Mouse (Mus musculus): Measurements from ENCODE around the gene Rhot2. TPM values are rescaled to one million over a fixed set of nuclear protein-coding genes. Genes with fewer than 3 reads are reported as not detected.

The Rhot2 gene
- total and polyA plus RNA-seq, 3 experiments = 16.2 to 33.8 (median 17.3) TPM

DNA sequence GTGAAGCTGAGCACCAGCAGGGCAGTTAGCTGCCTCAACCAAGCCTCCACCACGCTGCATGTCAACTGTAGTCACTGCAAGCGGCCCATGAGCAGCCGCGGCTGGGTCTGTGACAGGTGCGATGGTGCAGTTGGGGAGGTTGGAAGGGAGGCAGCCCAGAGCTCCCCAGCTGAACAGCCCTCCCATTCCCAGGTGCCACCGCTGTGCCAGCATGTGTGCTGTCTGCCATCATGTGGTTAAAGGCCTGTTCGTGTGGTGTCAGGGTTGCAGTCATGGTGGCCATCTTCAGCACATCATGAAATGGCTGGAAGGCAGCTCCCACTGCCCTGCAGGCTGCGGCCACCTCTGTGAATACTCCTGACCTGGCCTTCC is 16.4 kb downstream of the Rhot2 start:
- H3K9me3 ChIP-seq (replicated peaks; ENCODE audit: low read length) = no peaks in the 10 kb centered on the region
- H3K27me3 ChIP-seq (replicated peaks) = no peaks in the 10 kb centered on the region
- no peak overlapping the region for H3K9ac ChIP-seq (ENCODE audit: insufficient read depth, low read depth)
- peaks cover 26 to 56% of the 10 kb centered on the region in 2 experiments for H3K4me1 ChIP-seq (ENCODE audit: control insufficient read depth in 1 of 2, insufficient read depth in 2 of 2)
- in situ Hi-C loops (cut with MboI; ENCODE audit: low pct_ligation_motif_present, low pct_unique_long_range_greater_than_20kb, low sequenced_read_pairs) = no loop called here
- no peak overlapping the region for H3K4me3 ChIP-seq (replicated peaks in 1 of 3; ENCODE audit: low read depth in 2 of 3, low read length in 2 of 3, poor library complexity in 1 of 3)
- no peak overlapping the region for H3K4me2 ChIP-seq (ENCODE audit: insufficient read depth, low read depth, poor library complexity, severe bottlenecking)
- dilution Hi-C loops (cut with MboI; ENCODE audit: extremely low pct_ligation_motif_present, extremely low pct_unique_long_range_greater_than_20kb, low sequenced_read_pairs) = no loop called here
- TF ChIP-seq MAX (IDR thresholded peaks at IDR 0.05; ENCODE audit: low read length) = no peak
- TF ChIP-seq MEF2A (IDR thresholded peaks at IDR 0.05; ENCODE audit: borderline replicate concordance, low read depth, low read length) = no peak
- no peak for TF ChIP-seq ZNF384 (IDR thresholded peaks at IDR 0.05; ENCODE audit: low read depth, low read length)
- no peak for TF ChIP-seq CTCF (conservative IDR thresholded peaks at IDR 0.05 in 1 of 2, IDR thresholded peaks at IDR 0.05 in 1 of 2; ENCODE audit: low read depth in 2 of 2, low read length in 2 of 2)
- TF ChIP-seq ZC3H11A (IDR thresholded peaks at IDR 0.05; ENCODE audit: low read depth, low read length) = no peak
- TF ChIP-seq UBTF (IDR thresholded peaks at IDR 0.05; ENCODE audit: low read depth, low read length) = no peak
- no peak for TF ChIP-seq JUND (conservative IDR thresholded peaks at IDR 0.05; ENCODE audit: low read depth, low read length)
- no peak for TF ChIP-seq RCOR1 (conservative IDR thresholded peaks at IDR 0.05; ENCODE audit: low read depth, low read length)
- TF ChIP-seq PAX5 (IDR thresholded peaks at IDR 0.05; ENCODE audit: low read length) = no peak
- TF ChIP-seq CHD2 (IDR thresholded peaks at IDR 0.05; ENCODE audit: low read length) = no peak
- no peak for TF ChIP-seq POLR2A (IDR thresholded peaks at IDR 0.05; ENCODE audit: low read depth, low read length)
- TF ChIP-seq NRF1 (IDR thresholded peaks at IDR 0.05; ENCODE audit: low read depth, low read length) = no peak
- TF ChIP-seq USF2 (conservative IDR thresholded peaks at IDR 0.05; ENCODE audit: low read depth, low read length) = no peak
- no peak for TF ChIP-seq JUN (IDR thresholded peaks at IDR 0.05; ENCODE audit: insufficient read depth, low read depth, low read length)
- no peak for TF ChIP-seq SIN3A (IDR thresholded peaks at IDR 0.05; ENCODE audit: low read length)
- TF ChIP-seq ZKSCAN1 (IDR thresholded peaks at IDR 0.05; ENCODE audit: borderline replicate concordance, low read depth, low read length) = no peak
- TF ChIP-seq CHD1 (IDR thresholded peaks at IDR 0.05; ENCODE audit: low read depth, low read length) = no peak
- TF ChIP-seq EP300 (IDR thresholded peaks at IDR 0.05; ENCODE audit: low read length) = no peak
- H3K36me3 ChIP-seq (replicated peaks in 1 of 2; ENCODE audit: control insufficient read depth in 1 of 2, insufficient read depth in 1 of 2, low read length in 1 of 2) = peaks cover 49 to 70% of the 10 kb centered on the region in 2 experiments
- H3K79me2 ChIP-seq (replicated peaks; ENCODE audit: control insufficient read depth, extremely low read depth, insufficient read depth, poor library complexity, severe bottlenecking) = peaks cover 14% of the 10 kb centered on the region
- no peak overlapping the region for H3K27ac ChIP-seq (ENCODE audit: insufficient read depth, low read depth)
- no peak for DNase-seq (ENCODE audit: extremely low read depth)

DNA sequence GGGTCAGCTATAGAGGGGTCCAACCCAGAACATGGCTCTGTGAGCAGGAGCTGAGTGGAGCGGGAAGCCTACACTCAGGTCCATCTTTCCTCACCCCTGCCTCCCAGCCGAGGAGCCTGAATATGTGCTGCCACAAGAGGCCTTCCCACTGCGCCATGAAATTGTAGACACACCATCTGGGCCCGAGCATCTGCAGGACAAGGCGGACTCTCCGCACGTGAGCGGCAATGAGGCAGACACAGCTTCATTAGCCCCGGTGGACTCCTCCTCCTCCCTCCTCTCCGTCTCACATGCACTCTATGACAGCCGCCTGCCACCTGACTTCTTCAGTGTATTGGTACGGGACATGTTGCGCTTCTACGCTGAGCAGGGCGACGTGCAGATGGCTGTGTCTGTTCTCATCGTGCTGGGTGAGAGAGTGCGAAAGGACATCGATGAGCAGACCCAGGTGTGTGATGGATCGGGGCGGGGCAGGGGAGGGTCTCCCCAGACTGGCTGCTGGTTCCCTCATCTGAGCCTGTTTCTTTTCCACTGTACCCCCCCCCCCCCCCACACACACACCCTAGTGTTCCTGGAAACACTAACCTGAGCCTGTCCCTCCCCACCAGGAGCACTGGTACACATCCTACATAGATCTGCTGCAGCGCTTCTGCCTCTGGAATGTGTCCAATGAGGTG is 17.0 kb downstream of the Rhot2 start:
- dilution Hi-C loops (cut with MboI; ENCODE audit: extremely low pct_ligation_motif_present, extremely low pct_unique_long_range_greater_than_20kb, low sequenced_read_pairs) (no loop called here), in situ Hi-C loops (cut with MboI; ENCODE audit: low pct_ligation_motif_present, low pct_unique_long_range_greater_than_20kb, low sequenced_read_pairs) (no loop called here)
- H3K27ac ChIP-seq (ENCODE audit: insufficient read depth, low read depth) = no peak overlapping the region
- H3K9me3 ChIP-seq (replicated peaks; ENCODE audit: low read length) = no peaks in the 10 kb centered on the region
- H3K4me1 ChIP-seq (ENCODE audit: control insufficient read depth in 1 of 2, insufficient read depth in 2 of 2) = peaks cover 26 to 59% of the 10 kb centered on the region in 2 experiments
- H3K9ac ChIP-seq (ENCODE audit: insufficient read depth, low read depth) = no peak overlapping the region
- peaks cover 1% of the 10 kb centered on the region for H3K27me3 ChIP-seq (replicated peaks)
- DNase-seq (ENCODE audit: extremely low read depth) = no peak
- peaks cover 49 to 70% of the 10 kb centered on the region in 2 experiments for H3K36me3 ChIP-seq (replicated peaks in 1 of 2; ENCODE audit: control insufficient read depth in 1 of 2, insufficient read depth in 1 of 2, low read length in 1 of 2)
- no peak overlapping the region for H3K4me3 ChIP-seq (replicated peaks in 1 of 3; ENCODE audit: low read depth in 2 of 3, low read length in 2 of 3, poor library complexity in 1 of 3)
- H3K79me2 ChIP-seq (replicated peaks; ENCODE audit: control insufficient read depth, extremely low read depth, insufficient read depth, poor library complexity, severe bottlenecking) = peaks cover 14% of the 10 kb centered on the region
- TF ChIP-seq ZKSCAN1 (IDR thresholded peaks at IDR 0.05; ENCODE audit: borderline replicate concordance, low read depth, low read length) = no peak
- no peak for TF ChIP-seq MAFK (IDR thresholded peaks at IDR 0.05; ENCODE audit: insufficient replicate concordance, low read length)
- TF ChIP-seq JUND (conservative IDR thresholded peaks at IDR 0.05; ENCODE audit: low read depth, low read length) = no peak
- TF ChIP-seq POLR2AphosphoS2 (IDR thresholded peaks at IDR 0.05; ENCODE audit: low read depth, low read length) = no peak
- H3K4me2 ChIP-seq (ENCODE audit: insufficient read depth, low read depth, poor library complexity, severe bottlenecking) = no peak overlapping the region
